Mouse (Mus musculus) limb, embryonic 15.5 days (tissue): ENCODE results near the gene Foxp1. TPM values are rescaled to one million over a fixed set of nuclear protein-coding genes. Genes with fewer than 3 reads are reported as not detected.
A peak's percentile ranks its signal among the peaks of the same experiment; 100 is the strongest.

Source experiments
- ATAC-seq: fragments of 200-750 bp; cut with Nextera tagmentation; 2 replicates; pipeline ENCODE4 v1.8.0; 2017; ENCODE audit warnings: low read depth, moderate TSS enrichment; ENCODE audit not compliant: insufficient number of reproducible peaks, low FRiP score, low TSS enrichment
- H3K27ac ChIP-seq: fragments of 300-500 bp; sonication (generic); 2 replicates; pipeline ENCODE4 v1.5.1; 2015; ENCODE audit warnings: moderate library complexity, mild to moderate bottlenecking, inconsistent platforms
- H3K27me3 ChIP-seq: fragments of 300-500 bp; sonication (generic); 2 replicates; pipeline ENCODE4 v1.6.1; 2015; ENCODE audit warnings: inconsistent platforms
- H3K36me3 ChIP-seq: fragments of 300-500 bp; sonication (generic); 2 replicates; pipeline ENCODE4 v1.6.1; 2015; ENCODE audit warnings: inconsistent platforms
- H3K4me1 ChIP-seq: fragments of 300-500 bp; sonication (generic); 2 replicates; pipeline ENCODE4 v1.6.1; 2015; ENCODE audit warnings: inconsistent platforms
- H3K4me2 ChIP-seq: fragments of 300-500 bp; sonication (generic); 2 replicates; pipeline ENCODE4 v1.6.1; 2015; ENCODE audit warnings: mild to moderate bottlenecking, inconsistent platforms
- H3K4me3 ChIP-seq: fragments of 300-500 bp; sonication (generic); 2 replicates; pipeline ENCODE4 v1.5.1; 2015; ENCODE audit warnings: mild to moderate bottlenecking, inconsistent platforms
- H3K9ac ChIP-seq: fragments of 300-500 bp; sonication (generic); 2 replicates; pipeline ENCODE4 v1.6.1; 2015; ENCODE audit warnings: inconsistent platforms
- H3K9me3 ChIP-seq: fragments of 300-500 bp; sonication (generic); 2 replicates; pipeline ENCODE4 v1.6.1; 2016; ENCODE audit warnings: inconsistent platforms
- WGBS: fragments of 180-500 bp; shearing (Covaris S2); methylation state at CpG from one replicate; pipeline ENCODE4 v1.1.7; 2015; 5-methylcytosine and 5-hydroxymethylcytosine counted together
- polyA plus RNA-seq: library from polyadenylated mRNA; unstranded; fragments of >200 nt; fragmentation: Nextera tagmentation; extraction: Ambion mirVana; gene quantifications from 2 replicates; pipeline ENCODE4 v1.2.1, GENCODE M21; 2015

The Foxp1 gene
- polyA plus RNA-seq, 1 experiment from 2014 or later, result 142 TPM

DNA sequence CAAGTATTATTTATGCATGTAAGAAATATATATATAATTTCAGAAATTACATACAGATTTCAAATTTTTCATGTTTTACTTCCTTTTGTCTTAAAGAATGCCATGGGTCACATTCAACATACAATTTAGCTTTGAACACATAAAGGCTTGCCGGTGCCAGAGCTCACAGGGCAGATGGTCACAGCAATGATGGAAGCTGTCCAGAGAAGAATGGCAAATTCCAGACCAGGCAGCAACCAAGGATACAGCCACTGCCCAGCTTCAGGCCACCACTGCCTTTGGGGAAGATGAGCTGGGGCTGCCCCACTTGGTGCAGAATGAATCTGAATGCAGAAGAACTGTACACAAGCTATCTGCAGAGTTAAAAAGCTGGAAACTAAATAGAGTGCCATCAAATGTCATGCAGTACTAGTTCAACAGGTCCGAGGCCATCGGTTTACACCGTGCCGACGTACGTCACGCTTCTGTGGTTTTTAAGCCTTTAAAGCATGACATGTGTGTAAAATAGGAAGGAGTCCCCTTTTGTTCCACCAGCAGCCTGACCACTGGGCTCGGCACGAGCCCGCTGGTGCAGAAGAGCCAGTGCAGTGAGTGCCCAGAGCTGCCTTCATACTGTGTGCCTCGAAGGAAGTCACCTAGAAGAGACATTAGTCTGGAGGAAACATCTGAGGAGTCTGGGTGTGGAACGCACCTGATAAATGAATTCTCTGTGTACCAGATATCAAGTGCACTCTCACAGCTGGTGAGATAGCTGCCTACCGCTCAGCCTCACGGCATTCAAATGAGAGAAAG is 239.5 kb downstream of the Foxp1 start:
- Histone ChIP-seq H3K4me2 (no peak overlapping the region), H3K4me1 (peaks cover 3% of the 10 kb centered on the region; the same call in 1 of the 2 replicates), H3K4me3 (no peak overlapping the region), H3K9ac (no peak overlapping the region), H3K27me3 (no peaks in the 10 kb centered on the region), H3K9me3 (no peaks in the 10 kb centered on the region), H3K27ac (no peak overlapping the region), H3K36me3 (no peaks in the 10 kb centered on the region; the same call in 1 of the 2 replicates)
- no peak for ATAC-seq
- WGBS, result 87% methylated on average over 15 of the region's 15 CpGs

DNA sequence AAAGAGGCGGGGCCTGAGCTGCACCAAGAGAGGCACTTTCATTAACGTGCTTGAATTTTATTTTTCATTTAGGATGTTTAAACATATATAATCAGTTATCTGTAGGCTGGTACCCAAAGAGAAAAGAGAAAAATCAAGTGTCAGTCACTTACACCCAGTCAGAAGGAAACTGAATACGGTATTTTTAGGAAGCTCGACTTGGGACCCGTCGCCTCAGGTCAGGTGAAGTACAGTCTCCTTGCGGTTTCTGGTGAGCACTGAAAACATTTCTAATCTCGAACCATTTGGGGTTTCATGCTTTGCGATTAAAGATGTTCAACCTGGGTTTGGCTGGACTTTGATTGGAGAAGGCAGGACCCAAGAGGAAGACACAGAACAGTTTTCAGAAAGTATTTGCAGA is 241.1 kb downstream of the Foxp1 start:
- H3K4me2 ChIP-seq, result no peak overlapping the region
- no peak overlapping the region for H3K9ac ChIP-seq
- WGBS, result 91% methylated on average over 9 of the region's 9 CpGs
- H3K9me3 ChIP-seq, result no peaks in the 10 kb centered on the region
- no peak for ATAC-seq
- H3K4me1 ChIP-seq, result peaks cover 6% of the 10 kb centered on the region; the same call in 1 of the 2 replicates
- H3K36me3 ChIP-seq, result no peaks in the 10 kb centered on the region; the same call in 1 of the 2 replicates
- no peaks in the 10 kb centered on the region for H3K27me3 ChIP-seq
- H3K27ac ChIP-seq, result no peak overlapping the region
- H3K4me3 ChIP-seq, result no peak overlapping the region

DNA sequence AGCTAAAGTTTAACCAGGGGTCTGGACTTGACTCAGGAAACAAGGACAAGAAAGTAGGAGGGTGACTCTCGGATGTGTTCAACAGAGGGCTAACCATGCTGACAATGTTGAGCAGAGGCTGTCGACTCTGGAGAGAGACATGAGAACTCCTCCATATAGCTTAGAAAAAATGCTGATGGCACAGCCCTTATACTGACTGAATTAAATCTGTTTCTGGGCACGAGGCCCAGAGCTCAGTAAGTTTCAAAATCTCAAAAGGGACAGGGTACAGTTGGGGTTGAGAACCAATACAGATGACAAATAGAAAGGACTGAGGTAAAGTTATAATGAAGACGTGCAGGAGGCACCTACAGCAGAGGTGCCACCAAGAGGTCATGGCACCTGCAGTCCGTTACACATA is 241.9 kb downstream of the Foxp1 start:
- no peak overlapping the region for H3K4me2 ChIP-seq
- no peak for ATAC-seq
- no peak overlapping the region for H3K4me3 ChIP-seq
- H3K27me3 ChIP-seq, result no peaks in the 10 kb centered on the region
- 66% methylated on average over 5 of the region's 5 CpGs for WGBS
- no peaks in the 10 kb centered on the region for H3K9me3 ChIP-seq
- H3K4me1 ChIP-seq, result peaks cover 11% of the 10 kb centered on the region; the same call in 1 of the 2 replicates
- no peaks in the 10 kb centered on the region; the same call in 1 of the 2 replicates for H3K36me3 ChIP-seq
- H3K9ac ChIP-seq, result no peak overlapping the region
- no peak overlapping the region for H3K27ac ChIP-seq

DNA sequence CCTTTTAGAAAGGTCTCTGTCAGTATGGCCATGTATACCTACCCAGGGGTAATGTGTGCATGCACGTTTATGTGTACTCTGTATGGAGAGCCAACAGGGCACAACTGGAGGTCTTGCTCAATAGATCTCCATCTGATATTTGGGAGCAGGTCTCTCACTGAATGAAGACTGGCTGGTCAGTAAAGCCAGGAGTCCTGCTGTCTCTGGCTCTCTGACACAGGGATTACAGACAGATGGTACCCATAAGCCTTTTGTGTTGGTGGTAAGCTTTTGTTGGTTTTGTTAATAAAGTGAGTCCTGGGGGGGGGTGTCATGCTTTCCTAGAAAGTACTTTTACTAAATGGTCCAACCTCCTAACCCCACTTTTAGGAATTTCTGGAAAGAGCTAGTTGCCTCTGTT is 245.3 kb downstream of the Foxp1 start:
- 76% methylated on average over 1 of the region's 1 CpGs for WGBS
- Histone ChIP-seq H3K27me3 (no peaks in the 10 kb centered on the region), H3K4me2 (no peak overlapping the region), H3K4me1 (peaks cover 15% of the 10 kb centered on the region; the same call in 1 of the 2 replicates), H3K36me3 (no peaks in the 10 kb centered on the region; the same call in 1 of the 2 replicates), H3K9me3 (no peaks in the 10 kb centered on the region), H3K9ac (no peak overlapping the region), H3K27ac (no peak overlapping the region), H3K4me3 (no peak overlapping the region)
- no peak for ATAC-seq

DNA sequence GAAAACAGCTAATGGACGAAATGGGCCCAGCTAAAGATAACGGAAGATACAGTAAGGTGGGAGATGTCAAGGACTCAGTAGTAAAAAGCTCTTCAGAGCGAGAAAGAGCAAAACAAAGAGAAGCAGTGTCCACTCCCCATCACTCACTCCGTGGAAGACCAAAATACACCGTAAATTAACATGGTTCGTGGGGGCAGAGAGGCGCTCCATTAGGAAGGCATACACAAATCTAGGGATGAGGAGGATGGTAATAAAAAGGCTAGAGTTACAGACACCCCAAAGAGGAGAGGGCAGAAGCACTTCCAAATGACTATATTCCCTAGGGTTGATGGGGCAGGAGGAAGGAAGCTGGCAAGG is 246.2 kb downstream of the Foxp1 start:
- H3K9me3 ChIP-seq, result no peaks in the 10 kb centered on the region
- WGBS, result 51% methylated on average over 7 of the region's 7 CpGs
- H3K36me3 ChIP-seq, result no peaks in the 10 kb centered on the region; the same call in 1 of the 2 replicates
- peaks cover 23% of the 10 kb centered on the region for H3K4me1 ChIP-seq
- H3K9ac ChIP-seq, result no peak overlapping the region
- no peak for ATAC-seq
- H3K4me2 ChIP-seq, result no peak overlapping the region
- H3K4me3 ChIP-seq, result no peak overlapping the region
- H3K27me3 ChIP-seq, result no peaks in the 10 kb centered on the region
- no peak overlapping the region for H3K27ac ChIP-seq

DNA sequence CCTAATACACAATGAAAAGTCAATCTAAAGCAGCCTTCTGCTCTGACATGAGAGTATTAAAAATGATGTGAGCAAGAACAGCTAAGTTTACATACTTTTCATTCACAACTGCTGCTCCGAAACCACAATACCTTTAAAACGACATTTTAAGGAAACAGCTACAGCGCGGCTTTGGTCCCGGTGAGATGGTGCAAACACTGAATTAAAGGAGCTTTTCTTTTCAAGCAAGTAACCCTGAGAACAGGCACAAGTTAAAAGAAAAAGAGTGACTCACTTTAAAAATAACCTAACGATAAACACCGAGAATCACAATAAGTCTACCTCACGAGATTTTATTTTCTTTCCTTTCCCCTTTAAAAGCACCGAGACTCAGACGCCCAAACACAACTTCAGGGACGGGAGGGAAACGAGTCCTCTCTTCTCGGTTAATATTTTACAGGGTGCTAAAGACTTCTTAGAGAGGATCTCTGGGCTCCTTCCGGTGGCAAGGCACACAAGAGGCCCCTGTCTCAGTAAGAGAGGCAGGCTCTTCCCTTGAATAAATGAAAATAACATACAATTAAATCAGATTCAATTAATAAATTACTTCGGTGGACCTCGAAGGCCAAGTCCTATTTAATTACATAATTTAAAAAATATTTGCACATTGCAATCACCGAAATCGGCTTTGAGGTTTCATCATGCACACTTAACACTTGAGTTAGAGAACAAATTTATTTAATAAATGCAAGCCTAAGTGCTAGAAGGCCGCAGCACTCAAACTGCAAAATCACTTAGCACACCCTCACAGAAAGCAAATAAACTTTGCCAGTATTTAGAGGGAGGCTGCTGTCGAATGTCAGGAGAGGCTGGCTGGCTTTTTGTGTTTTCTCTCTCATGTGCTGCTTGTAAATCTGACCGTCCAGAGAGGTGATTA is 246.9 kb downstream of the Foxp1 start:
- peak overlapping the region; percentile 11; the same call in 1 of the 2 replicates for H3K27ac ChIP-seq
- H3K4me3 ChIP-seq, result no peak overlapping the region
- 32% methylated on average over 21 of the region's 21 CpGs for WGBS
- no peaks in the 10 kb centered on the region; the same call in 1 of the 2 replicates for H3K36me3 ChIP-seq
- ATAC-seq, result no peak
- H3K9ac ChIP-seq, result no peak overlapping the region
- H3K27me3 ChIP-seq, result no peaks in the 10 kb centered on the region
- H3K4me1 ChIP-seq, result peaks cover 28% of the 10 kb centered on the region
- H3K4me2 ChIP-seq, result no peak overlapping the region
- H3K9me3 ChIP-seq, result no peaks in the 10 kb centered on the region

DNA sequence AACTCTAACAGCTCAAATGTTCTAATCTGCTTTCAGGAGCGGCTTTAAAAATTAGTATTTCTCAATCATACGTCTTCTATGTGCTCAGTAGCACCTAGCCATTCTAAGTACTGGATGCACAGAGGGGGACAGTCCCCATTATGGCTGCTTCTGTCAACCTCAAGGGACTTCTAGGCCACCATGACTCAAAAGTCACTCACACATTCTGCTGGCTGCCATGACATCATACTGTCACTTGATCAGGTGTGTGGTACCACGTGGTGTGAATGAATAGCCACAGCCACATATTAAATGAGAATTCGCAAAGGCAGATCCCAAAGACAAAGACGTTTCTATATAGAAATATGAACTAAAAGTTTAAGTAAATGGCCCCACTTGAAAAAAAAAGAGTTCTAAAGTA is 247.9 kb downstream of the Foxp1 start:
- no peak for ATAC-seq
- no peak overlapping the region for H3K27ac ChIP-seq
- no peaks in the 10 kb centered on the region for H3K9me3 ChIP-seq
- no peak overlapping the region for H3K4me3 ChIP-seq
- H3K36me3 ChIP-seq, result no peaks in the 10 kb centered on the region; the same call in 1 of the 2 replicates
- 74% methylated on average over 5 of the region's 5 CpGs for WGBS
- H3K27me3 ChIP-seq, result no peaks in the 10 kb centered on the region
- H3K4me1 ChIP-seq, result peaks cover 32% of the 10 kb centered on the region
- H3K9ac ChIP-seq, result no peak overlapping the region
- H3K4me2 ChIP-seq, result no peak overlapping the region

DNA sequence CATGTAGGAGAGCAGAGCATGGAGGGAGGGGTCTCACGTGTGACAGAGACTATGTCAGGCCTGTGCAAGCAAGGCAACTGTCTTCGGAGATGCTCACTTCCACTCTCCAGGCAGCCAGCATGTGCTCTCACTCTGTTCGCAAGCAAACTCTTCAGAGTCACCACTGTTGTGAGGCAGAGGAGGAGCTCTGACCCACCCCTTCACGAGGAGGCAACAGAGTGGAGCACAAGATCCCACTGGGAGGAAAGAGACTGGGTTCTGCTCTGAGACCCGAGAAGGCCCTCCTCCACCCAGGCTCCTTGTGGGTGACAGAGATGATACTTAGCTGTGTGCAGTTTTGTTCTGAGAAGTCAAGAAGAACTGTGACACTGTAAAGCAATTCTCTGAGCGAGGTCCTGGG is 248.3 kb downstream of the Foxp1 start:
- H3K36me3 ChIP-seq, result no peaks in the 10 kb centered on the region; the same call in 1 of the 2 replicates
- no peak for ATAC-seq
- no peaks in the 10 kb centered on the region for H3K27me3 ChIP-seq
- no peak overlapping the region for H3K4me2 ChIP-seq
- no peaks in the 10 kb centered on the region for H3K9me3 ChIP-seq
- H3K4me1 ChIP-seq, result peaks cover 34% of the 10 kb centered on the region
- no peak overlapping the region for H3K27ac ChIP-seq
- no peak overlapping the region for H3K4me3 ChIP-seq
- no peak overlapping the region for H3K9ac ChIP-seq
- WGBS, result 69% methylated on average over 6 of the region's 6 CpGs

DNA sequence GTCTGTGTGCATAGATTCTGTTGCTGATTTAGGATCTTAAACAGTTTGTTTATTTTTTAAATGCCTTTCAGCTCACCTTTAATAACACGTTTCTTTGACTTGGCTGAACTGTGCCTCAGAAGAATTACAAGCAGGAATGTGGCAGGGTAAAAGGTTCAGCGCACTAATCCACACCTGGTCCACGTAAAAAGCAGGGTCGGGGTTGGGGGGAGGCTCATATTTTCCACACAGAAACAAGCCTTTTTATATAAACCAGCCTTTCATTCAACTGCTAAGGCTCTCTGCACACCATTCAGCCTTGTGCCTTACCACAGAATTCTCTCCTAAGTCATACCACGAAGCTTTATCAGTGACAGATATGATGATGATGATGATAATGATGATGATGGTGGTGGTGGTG is 249.3 kb downstream of the Foxp1 start:
- Histone ChIP-seq H3K27ac (no peak overlapping the region), H3K36me3 (no peaks in the 10 kb centered on the region; the same call in 1 of the 2 replicates), H3K27me3 (no peaks in the 10 kb centered on the region), H3K9me3 (no peaks in the 10 kb centered on the region), H3K9ac (no peak overlapping the region), H3K4me2 (no peak overlapping the region), H3K4me3 (no peak overlapping the region), H3K4me1 (peaks cover 34% of the 10 kb centered on the region)
- WGBS, result 29% methylated on average over 5 of the region's 5 CpGs
- ATAC-seq, result no peak

DNA sequence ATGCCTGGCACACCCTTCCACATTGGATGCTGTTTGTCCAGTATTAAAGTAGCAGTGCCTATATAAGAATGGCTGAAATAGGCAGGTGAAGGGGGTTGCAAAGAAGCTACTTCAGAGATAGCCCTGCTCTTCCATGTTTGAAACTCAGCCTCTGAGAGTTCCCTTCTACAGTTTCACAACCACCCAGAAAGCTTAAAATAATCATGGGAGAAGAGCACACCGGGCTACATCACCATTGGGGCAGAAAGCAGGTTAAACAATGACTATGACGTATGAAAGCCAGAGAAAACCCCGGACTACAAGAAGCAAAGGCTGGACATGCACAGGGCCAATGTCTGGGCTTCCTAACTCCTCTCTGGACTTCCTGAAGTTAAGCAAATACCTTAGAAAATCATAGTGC is 250.3 kb downstream of the Foxp1 start:
- H3K4me1 ChIP-seq, result peaks cover 34% of the 10 kb centered on the region
- H3K9ac ChIP-seq, result no peak overlapping the region
- no peak overlapping the region for H3K4me3 ChIP-seq
- H3K4me2 ChIP-seq, result no peak overlapping the region
- ATAC-seq, result no peak
- H3K9me3 ChIP-seq, result no peaks in the 10 kb centered on the region
- H3K27ac ChIP-seq, result no peak overlapping the region
- H3K27me3 ChIP-seq, result no peaks in the 10 kb centered on the region
- H3K36me3 ChIP-seq, result no peaks in the 10 kb centered on the region
- 87% methylated on average over 3 of the region's 3 CpGs for WGBS

DNA sequence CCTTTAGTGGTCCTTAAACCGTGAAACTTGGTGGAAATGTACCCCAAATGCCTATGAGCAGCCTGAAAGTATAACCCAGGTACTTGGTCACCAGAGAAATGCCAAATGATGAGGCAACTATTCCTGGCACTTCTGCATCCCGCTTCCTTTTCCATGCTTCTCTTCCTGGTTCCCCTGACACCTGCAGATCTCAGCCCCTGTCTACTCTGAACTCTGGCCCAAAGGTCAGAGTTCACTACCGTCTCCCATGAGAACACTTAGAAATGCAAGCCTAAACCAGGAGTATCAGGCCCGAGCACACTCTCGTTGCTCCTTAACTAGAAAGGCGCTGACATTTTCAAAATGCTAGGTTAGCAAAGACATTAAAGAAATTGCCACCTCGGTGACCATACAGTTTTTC is 250.8 kb downstream of the Foxp1 start:
- Histone ChIP-seq H3K27ac (no peak overlapping the region), H3K4me2 (no peak overlapping the region), H3K9me3 (no peaks in the 10 kb centered on the region), H3K4me3 (no peak overlapping the region), H3K27me3 (no peaks in the 10 kb centered on the region), H3K4me1 (peaks cover 34% of the 10 kb centered on the region), H3K9ac (no peak overlapping the region), H3K36me3 (no peaks in the 10 kb centered on the region)
- 71% methylated on average over 7 of the region's 7 CpGs for WGBS
- no peak for ATAC-seq

DNA sequence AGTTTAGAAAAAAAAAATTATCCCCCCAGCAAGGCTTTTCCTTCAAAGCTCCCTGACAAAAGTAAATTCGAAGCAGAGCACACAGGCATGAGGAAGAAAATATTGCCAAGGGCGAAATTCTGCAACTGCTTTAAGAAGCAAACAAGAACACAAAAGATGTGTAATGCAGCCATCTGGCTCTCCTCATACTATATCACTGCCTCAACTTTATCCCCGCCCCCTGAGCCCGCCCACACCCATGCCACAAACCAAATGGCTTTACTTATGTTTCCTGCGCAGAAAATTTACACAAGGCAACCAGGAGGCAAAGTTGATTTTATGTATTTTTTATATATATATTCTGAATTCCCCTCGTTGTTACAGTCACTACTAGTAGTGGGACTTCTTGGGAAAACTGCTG is 252.6 kb downstream of the Foxp1 start:
- Histone ChIP-seq H3K9ac (no peak overlapping the region), H3K4me1 (peaks cover 43% of the 10 kb centered on the region), H3K27ac (peak overlapping the region; percentile 47; the same call in 1 of the 2 replicates), H3K27me3 (no peaks in the 10 kb centered on the region), H3K36me3 (no peaks in the 10 kb centered on the region), H3K9me3 (no peaks in the 10 kb centered on the region), H3K4me3 (no peak overlapping the region), H3K4me2 (no peak overlapping the region)
- WGBS, result 32% methylated on average over 6 of the region's 6 CpGs
- ATAC-seq, result no peak
